Mouse (Mus musculus): ENCODE data around the gene Gopc. TPM values are rescaled to one million over a fixed set of nuclear protein-coding genes. Genes with fewer than 3 reads are reported as not detected.

Gene Gopc
- polyA plus RNA-seq, 1 experiment = 8.5 TPM

DNA sequence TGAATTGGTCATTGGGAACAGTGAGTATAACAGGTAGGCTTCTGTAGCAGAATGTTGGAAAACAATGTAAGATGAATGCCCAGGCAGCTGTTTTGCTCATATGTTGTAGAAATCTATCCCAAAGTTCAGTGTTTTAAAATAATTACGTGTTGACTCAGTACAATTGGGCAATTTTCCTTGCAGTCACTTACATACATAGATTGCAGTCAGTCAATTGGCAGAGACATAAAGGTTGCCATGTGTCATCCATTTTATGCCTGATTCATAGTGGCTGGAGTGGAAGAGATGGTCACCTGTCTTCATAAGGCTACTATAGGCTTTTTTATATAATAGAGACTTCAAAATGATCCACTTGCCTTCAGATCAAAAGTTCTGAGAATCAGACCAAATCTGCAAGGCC lies 38.6 kb upstream of the Gopc start:
- Histone ChIP-seq H3K4me1 (ENCODE audit: control insufficient read depth, insufficient read depth, low read length) (peaks cover 22% of the 10 kb centered on the region), H3K4me3 (ENCODE audit: insufficient read depth, low read depth, low read length) (peak overlapping the region; percentile 57), H3K36me3 (ENCODE audit: control insufficient read depth, insufficient read depth, low read length) (no peaks in the 10 kb centered on the region), H3K27me3 (replicated peaks; ENCODE audit: control insufficient read depth, insufficient read depth, low read length) (no peaks in the 10 kb centered on the region), H3K27ac (ENCODE audit: insufficient read depth, low read depth, low read length) (peak overlapping the region; percentile 92)
- no peak for DNase-seq
- TF ChIP-seq POLR2A (IDR thresholded peaks at IDR 0.05; ENCODE audit: low read depth, low read length) = no peak
- WGBS = 59% methylated on average over 1 of the region's 1 CpGs

- WGBS = 35% methylated on average over 4 of the region's 4 CpGs
- Histone ChIP-seq H3K36me3 (ENCODE audit: control insufficient read depth, insufficient read depth, low read length) (no peaks in the 10 kb centered on the region), H3K4me1 (ENCODE audit: control insufficient read depth, insufficient read depth, low read length) (peaks cover 15% of the 10 kb centered on the region; the same call in 1 of the 2 replicates), H3K27me3 (replicated peaks; ENCODE audit: control insufficient read depth, insufficient read depth, low read length) (no peaks in the 10 kb centered on the region), H3K4me3 (ENCODE audit: insufficient read depth, low read depth, low read length) (peak overlapping the region; percentile 99), H3K27ac (ENCODE audit: insufficient read depth, low read depth, low read length) (peak overlapping the region; percentile 88)
- no peak for TF ChIP-seq POLR2A (IDR thresholded peaks at IDR 0.05; ENCODE audit: low read depth, low read length)
- no peak for TF ChIP-seq CTCF (conservative IDR thresholded peaks at IDR 0.05; ENCODE audit: insufficient read depth, insufficient read length, low read depth, low read length)
- peak; percentile 39 for DNase-seq
Measured at GRCm38 (mm10) chr10:52419402-52419801, 37.5 kb upstream of the Gopc start.

DNA sequence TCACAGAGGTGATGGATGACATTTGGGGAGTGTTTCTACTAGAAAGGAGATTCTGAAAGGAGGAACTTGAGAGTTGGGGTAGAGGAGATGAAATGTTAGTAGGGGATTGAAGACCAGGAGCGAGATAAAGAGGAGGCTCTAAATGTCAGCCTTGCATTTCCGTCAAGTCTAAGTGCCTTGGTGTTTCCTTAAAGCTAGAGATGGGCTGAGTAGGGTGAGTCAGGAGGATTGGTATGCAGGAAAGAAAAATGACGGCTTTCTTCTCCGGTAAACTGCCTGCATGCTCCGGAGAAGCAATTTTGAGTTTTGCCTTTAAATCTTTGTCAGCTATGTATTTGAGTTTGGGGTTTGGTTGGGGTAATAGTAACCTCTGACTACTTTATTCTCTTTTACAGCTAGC lies 37.0 kb upstream of the Gopc start:
- H3K4me1 ChIP-seq (ENCODE audit: control insufficient read depth, insufficient read depth, low read length) = peaks cover 13% of the 10 kb centered on the region; the same call in 1 of the 2 replicates
- peak overlapping the region; percentile 99 for H3K4me3 ChIP-seq (ENCODE audit: insufficient read depth, low read depth, low read length)
- H3K36me3 ChIP-seq (ENCODE audit: control insufficient read depth, insufficient read depth, low read length) = no peaks in the 10 kb centered on the region
- 17% methylated on average over 5 of the region's 5 CpGs for WGBS
- no peak for TF ChIP-seq POLR2A (IDR thresholded peaks at IDR 0.05; ENCODE audit: low read depth, low read length)
- no peak for TF ChIP-seq CTCF (conservative IDR thresholded peaks at IDR 0.05; ENCODE audit: insufficient read depth, insufficient read length, low read depth, low read length)
- peak overlapping the region; percentile 88 for H3K27ac ChIP-seq (ENCODE audit: insufficient read depth, low read depth, low read length)
- H3K27me3 ChIP-seq (replicated peaks; ENCODE audit: control insufficient read depth, insufficient read depth, low read length) = no peaks in the 10 kb centered on the region
- DNase-seq = no peak

- Histone ChIP-seq H3K27me3 (replicated peaks; ENCODE audit: control insufficient read depth, insufficient read depth, low read length) (no peaks in the 10 kb centered on the region), H3K27ac (ENCODE audit: insufficient read depth, low read depth, low read length) (peak overlapping the region; percentile 88), H3K36me3 (ENCODE audit: control insufficient read depth, insufficient read depth, low read length) (no peaks in the 10 kb centered on the region), H3K4me3 (ENCODE audit: insufficient read depth, low read depth, low read length) (peak overlapping the region; percentile 99), H3K4me1 (ENCODE audit: control insufficient read depth, insufficient read depth, low read length) (peaks cover 11% of the 10 kb centered on the region; the same call in 1 of the 2 replicates)
- peak; percentile 57 for DNase-seq
- WGBS = under 1% methylated on average over 39 of the region's 39 CpGs
- TF ChIP-seq POLR2A (IDR thresholded peaks at IDR 0.05; ENCODE audit: low read depth, low read length) (no peak), CTCF (conservative IDR thresholded peaks at IDR 0.05; ENCODE audit: insufficient read depth, insufficient read length, low read depth, low read length) (no peak)
Measured at GRCm38 (mm10) chr10:52417998-52418860, 36.3 kb upstream of the Gopc start.

DNA sequence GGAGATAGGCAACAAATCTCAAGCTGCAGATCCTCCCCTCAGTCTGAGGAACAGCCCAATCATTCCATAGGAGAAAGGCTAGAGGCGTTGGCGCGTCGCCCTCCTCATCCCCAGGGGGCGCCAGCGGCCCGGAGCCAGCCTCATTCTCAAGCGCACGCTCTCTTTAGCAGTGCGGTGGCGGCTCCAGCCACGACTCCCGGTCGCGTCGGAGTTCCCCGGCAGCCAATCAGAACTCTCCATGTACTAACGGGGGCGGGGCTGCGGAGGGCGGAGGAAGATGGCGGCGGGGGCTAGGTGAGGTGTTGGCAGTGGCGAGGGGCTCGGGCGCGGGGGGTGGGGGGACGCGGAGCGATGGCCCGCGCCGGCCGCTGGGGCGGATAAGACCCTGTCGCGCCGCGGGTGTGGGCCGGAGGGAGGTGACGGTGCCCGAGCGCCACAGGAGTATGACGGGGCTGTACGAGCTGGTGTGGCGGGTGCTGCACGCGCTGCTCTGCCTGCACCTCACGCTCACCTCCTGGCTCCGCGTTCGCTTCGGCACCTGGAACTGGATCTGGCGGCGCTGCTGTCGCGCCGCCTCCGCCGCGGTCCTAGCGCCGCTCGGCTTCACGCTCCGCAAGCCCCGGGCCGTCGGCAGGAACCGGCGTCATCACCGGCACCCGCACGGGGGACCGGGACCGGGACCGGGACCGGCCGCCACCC lies 35.5 kb upstream of the Gopc start, which contains the start of gene Nus1:
Nus1 (plus strand) TSS at position 249 of the 699 bp plus-strand sequence.
- Histone ChIP-seq H3K4me3 (ENCODE audit: insufficient read depth, low read depth, low read length) (peak within 1 kb of the TSS; percentile 99), H3K4me1 (ENCODE audit: control insufficient read depth, insufficient read depth, low read length) (peaks cover 11% of the 10 kb centered on the region; the same call in 1 of the 2 replicates), H3K27ac (ENCODE audit: insufficient read depth, low read depth, low read length) (peak within 1 kb of the TSS; percentile 88), H3K27me3 (replicated peaks; ENCODE audit: control insufficient read depth, insufficient read depth, low read length) (no peaks in the 10 kb centered on the region), H3K36me3 (ENCODE audit: control insufficient read depth, insufficient read depth, low read length) (no peaks in the 10 kb centered on the region)
- peak; percentile 98 for DNase-seq
- TF ChIP-seq CTCF (conservative IDR thresholded peaks at IDR 0.05; ENCODE audit: insufficient read depth, insufficient read length, low read depth, low read length) (peak; percentile 86), POLR2A (IDR thresholded peaks at IDR 0.05; ENCODE audit: low read depth, low read length) (peak; percentile 45)
- WGBS = under 1% methylated on average over 78 of the region's 79 CpGs

- no peak overlapping the region for H3K4me3 ChIP-seq (ENCODE audit: insufficient read depth, low read depth, low read length)
- peaks cover 5% of the 10 kb centered on the region; the same call in 1 of the 2 replicates for H3K4me1 ChIP-seq (ENCODE audit: control insufficient read depth, insufficient read depth, low read length)
- 13% methylated on average over 2 of the region's 2 CpGs for WGBS
- TF ChIP-seq POLR2A (IDR thresholded peaks at IDR 0.05; ENCODE audit: low read depth, low read length) (no peak), CTCF (conservative IDR thresholded peaks at IDR 0.05; ENCODE audit: insufficient read depth, insufficient read length, low read depth, low read length) (no peak)
- H3K36me3 ChIP-seq (ENCODE audit: control insufficient read depth, insufficient read depth, low read length) = no peaks in the 10 kb centered on the region
- H3K27me3 ChIP-seq (replicated peaks; ENCODE audit: control insufficient read depth, insufficient read depth, low read length) = no peaks in the 10 kb centered on the region
- peak overlapping the region; percentile 80 for H3K27ac ChIP-seq (ENCODE audit: insufficient read depth, low read depth, low read length)
- no peak for DNase-seq
Measured at GRCm38 (mm10) chr10:52416458-52416857, 34.5 kb upstream of the Gopc start.

GRCm38 (mm10) chr10:52415020-52415419 lies 33.1 kb upstream of the Gopc start:
- 84% methylated on average over 2 of the region's 2 CpGs for whole genome bisulfite sequencing
- no peak for DNase-seq

More at GRCm38 (mm10) chr10:52415020-52415419, 33.1 kb upstream of the Gopc start:
- Histone ChIP-seq H3K27ac (ENCODE audit: insufficient read depth, low read depth, low read length) (no peak overlapping the region), H3K27me3 (replicated peaks; ENCODE audit: control insufficient read depth, insufficient read depth, low read length) (no peaks in the 10 kb centered on the region), H3K4me1 (ENCODE audit: control insufficient read depth, insufficient read depth, low read length) (no peaks in the 10 kb centered on the region; the same call in 1 of the 2 replicates), H3K36me3 (ENCODE audit: control insufficient read depth, insufficient read depth, low read length) (no peaks in the 10 kb centered on the region), H3K4me3 (ENCODE audit: insufficient read depth, low read depth, low read length) (no peak overlapping the region)
- TF ChIP-seq POLR2A (IDR thresholded peaks at IDR 0.05; ENCODE audit: low read depth, low read length) (no peak), CTCF (conservative IDR thresholded peaks at IDR 0.05; ENCODE audit: insufficient read depth, insufficient read length, low read depth, low read length) (no peak)
